Mouse (Mus musculus): ENCODE measurements around the gene Mrps17. TPM values are rescaled to one million over a fixed set of nuclear protein-coding genes. Genes with fewer than 3 reads are reported as not detected.

Gene Mrps17
- polyA plus RNA-seq, 1 experiment, result 146 TPM

DNA sequence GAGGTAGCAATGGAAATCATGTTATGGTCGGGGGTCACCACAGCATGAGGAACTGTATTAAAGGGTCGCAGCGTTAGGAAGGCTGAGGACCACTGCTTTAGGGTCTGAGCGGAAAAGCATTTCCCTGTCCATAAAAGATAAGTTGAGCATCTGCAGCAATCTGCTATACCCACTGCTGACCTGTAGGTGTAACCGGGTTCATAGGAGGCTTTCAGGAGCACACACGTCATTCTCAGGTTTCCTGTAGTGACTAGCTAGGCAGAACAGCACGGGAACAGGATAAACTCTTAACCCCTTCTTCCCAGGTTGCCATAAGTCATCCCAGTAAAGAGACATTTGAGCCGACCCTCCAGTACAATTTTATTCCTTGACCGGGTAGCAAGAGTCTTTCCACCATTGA is 1.7 kb downstream of the Mrps17 start:
- Histone ChIP-seq H3K79me3 (ENCODE audit: low read depth) (peaks cover 12% of the 10 kb centered on the region), H3ac (ENCODE audit: control insufficient read depth, insufficient read length, low read depth) (no peak overlapping the region), H3K79me2 (ENCODE audit: control insufficient read depth, insufficient read depth) (peaks cover 21% of the 10 kb centered on the region), H3K36me3 (ENCODE audit: control insufficient read depth, insufficient read depth) (peaks cover 36% of the 10 kb centered on the region), H3K4me3 (ENCODE audit: insufficient read depth, poor library complexity, severe bottlenecking) (no peak overlapping the region), H3K27me3 (ENCODE audit: control insufficient read depth, insufficient read depth, insufficient read length) (peaks cover 4% of the 10 kb centered on the region)
- TF ChIP-seq CEBPB (IDR thresholded peaks at IDR 0.05; ENCODE audit: low read depth) (no peak), MYOG (IDR thresholded peaks at IDR 0.05; ENCODE audit: control insufficient read depth, extremely low read depth, insufficient read length) (no peak), FOSL1 (IDR thresholded peaks at IDR 0.05; ENCODE audit: insufficient read depth, low read length, poor library complexity, severe bottlenecking) (no peak), USF1 (IDR thresholded peaks at IDR 0.05; ENCODE audit: low read depth) (no peak), CTCF (IDR thresholded peaks at IDR 0.05; ENCODE audit: control insufficient read depth, insufficient read depth, insufficient read length) (no peak), MAX (IDR thresholded peaks at IDR 0.05) (no peak), MYOD1 (IDR thresholded peaks at IDR 0.05; ENCODE audit: control insufficient read depth, insufficient read length, low read depth) (no peak)

- no peak for TF ChIP-seq MYOG (IDR thresholded peaks at IDR 0.05; ENCODE audit: control insufficient read depth, extremely low read depth, insufficient read length)
- TF ChIP-seq CTCF (IDR thresholded peaks at IDR 0.05; ENCODE audit: control insufficient read depth, insufficient read depth, insufficient read length), result no peak
- TF ChIP-seq MAX (IDR thresholded peaks at IDR 0.05), result no peak
- no peak for TF ChIP-seq CEBPB (IDR thresholded peaks at IDR 0.05; ENCODE audit: low read depth)
- TF ChIP-seq MYOD1 (IDR thresholded peaks at IDR 0.05; ENCODE audit: control insufficient read depth, insufficient read length, low read depth), result no peak
- no peak for TF ChIP-seq FOSL1 (IDR thresholded peaks at IDR 0.05; ENCODE audit: insufficient read depth, low read length, poor library complexity, severe bottlenecking)
- no peak for TF ChIP-seq USF1 (IDR thresholded peaks at IDR 0.05; ENCODE audit: low read depth)
- Histone ChIP-seq H3ac (ENCODE audit: control insufficient read depth, insufficient read length, low read depth) (no peak overlapping the region), H3K79me2 (ENCODE audit: control insufficient read depth, insufficient read depth) (peaks cover 21% of the 10 kb centered on the region), H3K79me3 (ENCODE audit: low read depth) (peaks cover 12% of the 10 kb centered on the region), H3K27me3 (ENCODE audit: control insufficient read depth, insufficient read depth, insufficient read length) (no peaks in the 10 kb centered on the region), H3K36me3 (ENCODE audit: control insufficient read depth, insufficient read depth) (peaks cover 36% of the 10 kb centered on the region), H3K4me3 (ENCODE audit: insufficient read depth, poor library complexity, severe bottlenecking) (no peak overlapping the region)
Observed at GRCm38 (mm10) chr5:129720176-129720575, 4.9 kb downstream of the Mrps17 start.

GRCm38 (mm10) chr5:129724268-129724667 is 9.0 kb downstream of the Mrps17 start:
- H3K79me3 ChIP-seq (ENCODE audit: low read depth), result no peaks in the 10 kb centered on the region

GRCm38 (mm10) chr5:129724834-129725773 is 9.8 kb downstream of the Mrps17 start, which contains the start of gene Nipsnap2:
TSS of gene Nipsnap2 (plus strand) at chr5:129725063.
- Histone ChIP-seq H3K27me3 (ENCODE audit: control insufficient read depth, insufficient read depth, insufficient read length) (no peaks in the 10 kb centered on the region), H3K36me3 (ENCODE audit: control insufficient read depth, insufficient read depth) (peaks cover 3% of the 10 kb centered on the region), H3K4me3 (ENCODE audit: insufficient read depth, poor library complexity, severe bottlenecking) (peak within 1 kb of the TSS; percentile 56), H3K79me2 (ENCODE audit: control insufficient read depth, insufficient read depth) (peaks cover 38% of the 10 kb centered on the region), H3K79me3 (ENCODE audit: low read depth) (no peaks in the 10 kb centered on the region), H3ac (ENCODE audit: control insufficient read depth, insufficient read length, low read depth) (peak within 1 kb of the TSS; percentile 83)
- TF ChIP-seq USF1 (IDR thresholded peaks at IDR 0.05; ENCODE audit: low read depth) (no peak), CTCF (IDR thresholded peaks at IDR 0.05; ENCODE audit: control insufficient read depth, insufficient read depth, insufficient read length) (peak; percentile 100)

More at GRCm38 (mm10) chr5:129724268-129724667, 9.0 kb downstream of the Mrps17 start:
- H3ac ChIP-seq (ENCODE audit: control insufficient read depth, insufficient read length, low read depth), result no peak overlapping the region
- H3K27me3 ChIP-seq (ENCODE audit: control insufficient read depth, insufficient read depth, insufficient read length), result no peaks in the 10 kb centered on the region
- peaks cover 33% of the 10 kb centered on the region for H3K79me2 ChIP-seq (ENCODE audit: control insufficient read depth, insufficient read depth)
- peaks cover 7% of the 10 kb centered on the region for H3K36me3 ChIP-seq (ENCODE audit: control insufficient read depth, insufficient read depth)
- TF ChIP-seq CTCF (IDR thresholded peaks at IDR 0.05; ENCODE audit: control insufficient read depth, insufficient read depth, insufficient read length) (no peak), USF1 (IDR thresholded peaks at IDR 0.05; ENCODE audit: low read depth) (no peak), CEBPB (IDR thresholded peaks at IDR 0.05; ENCODE audit: low read depth) (no peak), MYOG (IDR thresholded peaks at IDR 0.05; ENCODE audit: control insufficient read depth, extremely low read depth, insufficient read length) (no peak), MYOD1 (IDR thresholded peaks at IDR 0.05; ENCODE audit: control insufficient read depth, insufficient read length, low read depth) (no peak), MAX (IDR thresholded peaks at IDR 0.05) (no peak), FOSL1 (IDR thresholded peaks at IDR 0.05; ENCODE audit: insufficient read depth, low read length, poor library complexity, severe bottlenecking) (no peak)
- peak overlapping the region; percentile 56 for H3K4me3 ChIP-seq (ENCODE audit: insufficient read depth, poor library complexity, severe bottlenecking)

- no peaks in the 10 kb centered on the region for H3K36me3 ChIP-seq (ENCODE audit: control insufficient read depth, insufficient read depth)
- H3K79me3 ChIP-seq (ENCODE audit: low read depth), result no peaks in the 10 kb centered on the region
- peak overlapping the region; percentile 21 for H3ac ChIP-seq (ENCODE audit: control insufficient read depth, insufficient read length, low read depth)
- H3K4me3 ChIP-seq (ENCODE audit: insufficient read depth, poor library complexity, severe bottlenecking), result peak overlapping the region; percentile 56
- TF ChIP-seq CTCF (IDR thresholded peaks at IDR 0.05; ENCODE audit: control insufficient read depth, insufficient read depth, insufficient read length), result no peak
- TF ChIP-seq MYOG (IDR thresholded peaks at IDR 0.05; ENCODE audit: control insufficient read depth, extremely low read depth, insufficient read length), result no peak
- TF ChIP-seq USF1 (IDR thresholded peaks at IDR 0.05; ENCODE audit: low read depth), result no peak
- TF ChIP-seq MAX (IDR thresholded peaks at IDR 0.05), result no peak
- TF ChIP-seq FOSL1 (IDR thresholded peaks at IDR 0.05; ENCODE audit: insufficient read depth, low read length, poor library complexity, severe bottlenecking), result no peak
- no peak for TF ChIP-seq CEBPB (IDR thresholded peaks at IDR 0.05; ENCODE audit: low read depth)
- TF ChIP-seq MYOD1 (IDR thresholded peaks at IDR 0.05; ENCODE audit: control insufficient read depth, insufficient read length, low read depth), result no peak
- H3K27me3 ChIP-seq (ENCODE audit: control insufficient read depth, insufficient read depth, insufficient read length), result no peaks in the 10 kb centered on the region
- peaks cover 43% of the 10 kb centered on the region for H3K79me2 ChIP-seq (ENCODE audit: control insufficient read depth, insufficient read depth)
Observed at GRCm38 (mm10) chr5:129725774-129726392, 10.6 kb downstream of the Mrps17 start.

All from C2C12 (cell line).